Mouse (Mus musculus): ENCODE measurements around the gene Fndc9. TPM values are rescaled to one million over a fixed set of nuclear protein-coding genes. Genes with fewer than 3 reads are reported as not detected.
A peak's percentile ranks its signal among the peaks of the same experiment; 100 is the strongest.

Fndc9 gene
- 0.09 TPM in 2 replicates for polyA plus RNA-seq (2015; fragmentation: Nextera tagmentation; extraction: Ambion mirVana)

DNA sequence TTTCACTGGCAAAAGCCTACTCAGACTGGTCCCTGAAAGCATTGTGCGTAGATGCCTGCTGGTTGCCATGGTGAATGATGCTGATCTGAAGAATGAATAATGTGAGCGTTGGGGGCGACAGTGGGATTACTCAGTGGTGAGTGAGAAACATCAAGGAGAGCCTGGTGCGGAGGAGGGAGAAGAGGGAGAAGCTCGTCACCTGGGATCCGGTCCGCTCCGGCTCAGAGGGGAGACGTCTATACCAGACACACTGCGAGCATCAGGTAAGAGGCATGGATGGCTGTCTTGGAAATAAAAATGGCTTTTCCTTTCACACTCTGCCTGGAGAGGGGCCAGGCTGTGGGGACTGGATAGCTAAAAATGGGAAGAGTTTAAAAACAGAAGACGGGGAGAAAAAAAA, at the start of gene Fndc9:
Gene Fndc9 (plus strand): TSS at position 198 of the 400 bp plus-strand sequence.
- no peak for ATAC-seq (ENCODE audit: borderline replicate concordance, extremely low read depth, low FRiP score, low TSS enrichment)
- Histone ChIP-seq H3K4me2 (no peak within 1 kb of the TSS), H3K4me1 (no peaks in the 10 kb centered on the region), H3K4me3 (no peak within 1 kb of the TSS), H3K9ac (no peak within 1 kb of the TSS), H3K27ac (no peak within 1 kb of the TSS), H3K27me3 (no peaks in the 10 kb centered on the region), H3K36me3 (no peaks in the 10 kb centered on the region), H3K9me3 (no peaks in the 10 kb centered on the region)
- WGBS, result 71% methylated on average over 11 of the region's 11 CpGs

DNA sequence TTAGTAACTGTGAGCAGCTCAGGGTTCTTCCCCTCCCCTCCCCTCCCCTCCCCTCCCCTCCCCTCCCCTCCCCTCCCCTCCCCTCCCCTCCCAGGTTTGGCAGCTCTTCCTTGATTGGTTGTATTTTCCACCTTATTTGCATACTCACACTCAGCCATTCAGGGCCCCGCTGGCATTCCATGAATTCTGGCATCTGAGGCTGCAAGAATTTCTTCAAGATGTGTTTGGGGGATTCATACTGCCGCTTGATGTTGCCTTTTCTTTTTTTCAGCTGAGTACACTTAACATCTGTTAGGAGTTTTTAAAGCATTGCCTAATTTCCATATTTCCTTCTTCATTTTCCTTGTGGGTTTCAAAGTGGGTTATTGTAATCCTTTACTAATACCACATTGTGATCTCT, 47.0 kb upstream of the Fndc9 start:
- H3K27me3 ChIP-seq, result no peaks in the 10 kb centered on the region
- 0 out of 2 replicates have a peak, but pooled peaks cover 2% of the 10 kb centered on the region for H3K4me1 ChIP-seq
- ATAC-seq (ENCODE audit: borderline replicate concordance, extremely low read depth, low FRiP score, low TSS enrichment), result no peak
- no peak overlapping the region for H3K4me3 ChIP-seq
- no peak overlapping the region for H3K27ac ChIP-seq
- H3K36me3 ChIP-seq, result no peaks in the 10 kb centered on the region
- H3K9ac ChIP-seq, result no peak overlapping the region
- WGBS, result 52% methylated on average over 2 of the region's 2 CpGs
- no peaks in the 10 kb centered on the region for H3K9me3 ChIP-seq
- no peak overlapping the region for H3K4me2 ChIP-seq

DNA sequence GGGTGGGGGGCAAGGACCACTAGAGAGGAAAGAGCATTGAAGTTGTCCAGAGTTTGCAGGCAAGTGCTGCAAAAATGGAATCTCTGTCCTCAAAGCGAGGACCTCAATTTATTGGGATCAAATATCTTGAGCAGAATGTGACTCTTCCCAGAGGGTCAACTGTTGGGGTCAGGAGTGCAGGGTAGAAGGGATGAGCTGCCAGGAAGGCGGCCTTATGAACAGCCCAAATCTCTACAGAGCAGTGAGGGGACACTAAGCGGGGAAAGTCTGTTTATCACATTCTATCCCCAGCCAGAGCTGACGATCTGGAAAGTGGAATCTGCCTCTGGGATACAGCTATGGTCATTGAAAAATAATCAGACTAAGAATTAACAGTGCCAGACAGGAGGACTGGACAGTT, 41.2 kb upstream of the Fndc9 start:
- no peaks in the 10 kb centered on the region for H3K9me3 ChIP-seq
- no peak overlapping the region for H3K4me2 ChIP-seq
- ATAC-seq (ENCODE audit: borderline replicate concordance, extremely low read depth, low FRiP score, low TSS enrichment), result no peak
- 55% methylated on average over 4 of the region's 4 CpGs for WGBS
- no peaks in the 10 kb centered on the region for H3K4me1 ChIP-seq
- H3K27me3 ChIP-seq, result no peaks in the 10 kb centered on the region
- H3K9ac ChIP-seq, result no peak overlapping the region
- no peak overlapping the region for H3K4me3 ChIP-seq
- H3K36me3 ChIP-seq, result no peaks in the 10 kb centered on the region
- no peak overlapping the region for H3K27ac ChIP-seq

DNA sequence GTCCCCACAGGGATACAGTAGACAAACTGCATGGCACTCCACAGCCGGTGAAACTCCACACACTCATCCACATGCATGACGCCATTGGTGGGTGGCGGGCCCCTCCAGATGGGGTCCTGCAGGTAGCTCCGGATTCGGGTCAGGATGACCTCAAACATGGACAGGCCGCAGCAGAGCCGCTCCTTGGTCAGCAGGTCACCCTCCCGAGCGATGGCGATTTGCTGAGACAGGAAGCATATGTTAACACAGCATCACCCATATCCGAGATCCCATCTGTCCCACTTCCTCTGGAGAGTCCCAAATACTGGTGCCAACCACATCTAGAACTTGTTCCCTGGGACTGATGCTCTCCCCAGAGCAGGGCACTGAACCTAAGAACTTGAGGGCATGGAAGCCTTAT, 34.7 kb upstream of the Fndc9 start:
- Histone ChIP-seq H3K4me3 (no peak overlapping the region), H3K27ac (no peak overlapping the region), H3K36me3 (no peaks in the 10 kb centered on the region), H3K27me3 (no peaks in the 10 kb centered on the region), H3K4me1 (peaks cover 14% of the 10 kb centered on the region), H3K9me3 (no peaks in the 10 kb centered on the region), H3K9ac (no peak overlapping the region), H3K4me2 (no peak overlapping the region)
- no peak for ATAC-seq (ENCODE audit: borderline replicate concordance, extremely low read depth, low FRiP score, low TSS enrichment)
- WGBS, result 75% methylated on average over 11 of the region's 11 CpGs

GRCm38 (mm10) chr11:46201636-46202546, 33.4 kb upstream of the Fndc9 start:
- Histone ChIP-seq H3K36me3 (no peaks in the 10 kb centered on the region), H3K27ac (peak overlapping the region; percentile 51), H3K27me3 (no peaks in the 10 kb centered on the region), H3K4me3 (no peak overlapping the region), H3K9me3 (no peaks in the 10 kb centered on the region), H3K4me2 (peak overlapping the region; percentile 27), H3K4me1 (peaks cover 18% of the 10 kb centered on the region), H3K9ac (no peak overlapping the region)
- 41% methylated on average over 20 of the region's 20 CpGs for WGBS
- ATAC-seq (ENCODE audit: borderline replicate concordance, extremely low read depth, low FRiP score, low TSS enrichment), result no peak

DNA sequence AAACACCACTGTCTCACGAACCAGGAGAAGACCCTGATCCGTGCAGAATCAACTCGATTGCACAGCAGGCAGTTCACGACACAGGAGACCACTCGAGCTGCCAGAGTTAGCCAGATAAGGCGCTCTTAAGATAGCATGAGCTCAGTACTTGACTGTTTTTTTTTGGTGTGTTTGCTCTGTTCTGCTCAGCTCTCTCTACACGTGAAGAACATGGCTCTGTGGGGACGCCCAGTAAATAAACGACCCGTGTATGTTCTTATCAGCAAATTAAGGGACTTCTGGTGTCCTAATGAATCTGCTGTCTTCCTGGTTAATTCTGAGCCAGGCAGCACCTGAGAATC, 32.8 kb upstream of the Fndc9 start:
- WGBS, result 13% methylated on average over 10 of the region's 10 CpGs

DNA sequence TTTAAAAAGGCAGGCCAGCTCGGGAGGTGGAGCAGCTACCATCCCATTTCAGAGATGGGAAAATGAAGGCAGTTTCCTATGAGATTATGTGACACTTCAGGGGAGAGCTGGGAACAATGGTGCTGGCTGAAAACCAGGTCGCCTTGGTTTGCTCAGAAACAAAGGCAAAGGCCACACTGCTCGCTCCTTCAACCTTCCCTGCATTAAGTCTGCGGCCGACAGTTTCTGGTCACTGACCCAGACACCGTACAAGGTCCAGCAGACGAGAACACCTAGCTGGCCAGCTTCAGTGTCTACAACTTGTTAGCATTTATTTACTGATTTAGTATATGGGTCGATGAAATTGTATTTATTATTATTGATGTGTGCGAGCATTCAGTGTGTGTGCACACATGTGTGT, 30.5 kb upstream of the Fndc9 start:
- peaks cover 18% of the 10 kb centered on the region for H3K4me1 ChIP-seq
- ATAC-seq (ENCODE audit: borderline replicate concordance, extremely low read depth, low FRiP score, low TSS enrichment), result no peak
- H3K27me3 ChIP-seq, result no peaks in the 10 kb centered on the region
- H3K36me3 ChIP-seq, result no peaks in the 10 kb centered on the region
- H3K9me3 ChIP-seq, result no peaks in the 10 kb centered on the region
- WGBS, result 89% methylated on average over 9 of the region's 9 CpGs
- no peak overlapping the region for H3K4me2 ChIP-seq
- H3K27ac ChIP-seq, result no peak overlapping the region; the same call in 1 of the 2 replicates
- H3K4me3 ChIP-seq, result no peak overlapping the region
- no peak overlapping the region for H3K9ac ChIP-seq

More for the DNA sequence above, 32.8 kb upstream of the Fndc9 start:
- Histone ChIP-seq H3K27me3 (no peaks in the 10 kb centered on the region), H3K4me2 (peak overlapping the region; percentile 27), H3K36me3 (no peaks in the 10 kb centered on the region), H3K4me1 (peaks cover 18% of the 10 kb centered on the region), H3K4me3 (no peak overlapping the region), H3K9me3 (no peaks in the 10 kb centered on the region), H3K27ac (peak overlapping the region; percentile 51), H3K9ac (no peak overlapping the region)
- no peak for ATAC-seq (ENCODE audit: borderline replicate concordance, extremely low read depth, low FRiP score, low TSS enrichment)

DNA sequence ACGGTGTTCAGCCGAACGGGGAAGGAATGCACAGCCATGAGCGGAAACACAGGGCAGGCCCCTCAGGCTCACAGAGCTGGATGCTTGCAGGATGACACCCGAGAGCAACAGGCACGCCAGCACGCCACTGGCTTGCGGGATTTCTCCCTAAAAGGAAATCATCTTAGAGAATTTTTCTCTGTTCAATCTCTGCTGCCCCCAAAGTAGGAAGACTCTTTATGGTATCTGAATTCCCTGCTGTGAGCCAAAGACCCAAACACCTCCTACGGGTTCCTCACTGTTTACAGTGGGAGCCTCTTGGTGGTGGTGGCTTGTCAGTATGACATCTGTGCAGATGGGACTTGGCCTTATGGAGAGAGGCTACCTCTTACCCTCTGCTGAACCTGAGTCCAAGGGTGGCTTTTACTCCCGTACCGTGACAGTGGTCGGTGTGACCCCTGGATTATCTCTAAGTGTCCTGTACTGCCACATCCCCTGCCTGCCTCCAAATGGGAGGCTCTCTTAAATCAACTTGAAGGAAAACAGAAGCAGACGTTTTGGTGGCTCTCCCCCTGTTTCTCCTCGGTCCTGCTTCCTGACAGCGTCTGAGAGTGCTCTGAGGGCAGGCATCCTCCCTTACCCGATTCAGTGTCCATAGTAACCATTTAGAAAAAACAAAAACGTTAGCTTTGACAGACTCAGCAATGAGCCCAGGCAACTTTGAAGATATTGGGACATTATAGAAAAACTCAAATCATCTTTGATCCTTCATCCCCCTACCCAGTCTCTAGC, 29.5 kb upstream of the Fndc9 start:
- Histone ChIP-seq H3K4me2 (no peak overlapping the region), H3K4me1 (peaks cover 18% of the 10 kb centered on the region), H3K27ac (peak overlapping the region; percentile 71), H3K9ac (no peak overlapping the region), H3K36me3 (no peaks in the 10 kb centered on the region), H3K27me3 (no peaks in the 10 kb centered on the region), H3K4me3 (no peak overlapping the region), H3K9me3 (no peaks in the 10 kb centered on the region)
- 29% methylated on average over 17 of the region's 17 CpGs for WGBS
- ATAC-seq (ENCODE audit: borderline replicate concordance, extremely low read depth, low FRiP score, low TSS enrichment), result peak; percentile 62; the same call in 1 of the 2 replicates

DNA sequence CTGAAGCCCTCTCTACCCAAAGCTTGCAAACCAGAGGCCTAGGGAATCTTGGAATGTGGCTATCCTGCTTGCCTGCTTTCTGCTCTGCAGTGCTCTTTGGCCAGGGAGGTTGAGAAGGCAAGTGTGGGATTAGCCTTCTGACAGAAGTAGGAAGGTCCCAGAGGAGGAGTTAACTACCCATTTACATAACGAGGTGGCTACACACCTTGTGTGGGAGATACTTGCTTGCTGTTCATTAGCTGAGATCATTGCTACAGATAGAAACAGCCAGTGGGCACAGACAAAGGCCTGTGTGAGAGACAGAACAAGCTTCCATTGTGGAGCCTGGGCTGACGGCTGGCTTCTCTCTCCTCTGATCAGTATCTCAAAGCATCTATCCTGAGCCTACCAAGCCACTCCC, 25.4 kb upstream of the Fndc9 start:
- Histone ChIP-seq H3K4me2 (no peak overlapping the region), H3K27ac (no peak overlapping the region), H3K9me3 (no peaks in the 10 kb centered on the region), H3K27me3 (no peaks in the 10 kb centered on the region), H3K36me3 (no peaks in the 10 kb centered on the region), H3K9ac (no peak overlapping the region), H3K4me1 (peaks cover 38% of the 10 kb centered on the region), H3K4me3 (no peak overlapping the region)
- no peak for ATAC-seq (ENCODE audit: borderline replicate concordance, extremely low read depth, low FRiP score, low TSS enrichment)
- WGBS, result 55% methylated on average over 2 of the region's 2 CpGs

GRCm38 (mm10) chr11:46211858-46212257, 23.5 kb upstream of the Fndc9 start:
- Histone ChIP-seq H3K4me1 (peaks cover 34% of the 10 kb centered on the region), H3K9ac (no peak overlapping the region), H3K27ac (0 out of 2 replicates have a peak overlapping the region, but pooled peaks have one; percentile 0), H3K9me3 (no peaks in the 10 kb centered on the region), H3K4me3 (no peak overlapping the region), H3K36me3 (no peaks in the 10 kb centered on the region), H3K27me3 (no peaks in the 10 kb centered on the region), H3K4me2 (no peak overlapping the region)
- WGBS, result 19% methylated on average over 3 of the region's 3 CpGs
- no peak for ATAC-seq (ENCODE audit: borderline replicate concordance, extremely low read depth, low FRiP score, low TSS enrichment)

GRCm38 (mm10) chr11:46213844-46214243, 21.5 kb upstream of the Fndc9 start:
- Histone ChIP-seq H3K9ac (0 out of 2 replicates have a peak overlapping the region, but pooled peaks have one; percentile 1), H3K27me3 (no peaks in the 10 kb centered on the region), H3K4me2 (no peak overlapping the region), H3K9me3 (no peaks in the 10 kb centered on the region), H3K4me3 (no peak overlapping the region), H3K4me1 (peaks cover 34% of the 10 kb centered on the region), H3K36me3 (no peaks in the 10 kb centered on the region), H3K27ac (peak overlapping the region; percentile 93)
- ATAC-seq (ENCODE audit: borderline replicate concordance, extremely low read depth, low FRiP score, low TSS enrichment), result peak; percentile 94
- 20% methylated on average over 5 of the region's 5 CpGs for WGBS
